Mouse (Mus musculus) stomach, postnatal 0 days (tissue): ENCODE measurements around the gene Arhgap1.

Experiments
- CTCF ChIP-seq: IDR thresholded peaks from 2 replicates; pipeline ENCODE4 v1.5.1; 2016; ENCODE audit warnings: antibody characterized with exemption, low read depth, mild to moderate bottlenecking, moderate library complexity
- EP300 ChIP-seq: optimal IDR thresholded peaks from 2 replicates; pipeline ENCODE3; 2016; ENCODE audit warnings: antibody characterized with exemption

GRCm38 (mm10) chr2:91627486-91627885, 22.2 kb upstream of the Arhgap1 start:
- TF ChIP-seq CTCF, result no peak
- no peak for TF ChIP-seq EP300
